Mouse (Mus musculus) ES-Bruce4 (cell line): ENCODE results near the gene Trim10.

Experiments
- CTCF ChIP-seq: IDR thresholded peaks from one replicate; pipeline ENCODE4 v1.8.1; 2011; ENCODE audit warnings: low read depth, low read length
- EP300 ChIP-seq: IDR thresholded peaks from 2 replicates; pipeline ENCODE4 v1.6.1; 2011; ENCODE audit warnings: low read depth, low read length; ENCODE audit not compliant: insufficient read depth
- POLR2A ChIP-seq: IDR thresholded peaks from one replicate; pipeline ENCODE4 v1.8.1; 2011; ENCODE audit warnings: low read length; ENCODE audit not compliant: insufficient read depth

GRCm38 (mm10) chr17:36869955-36870810 lies 809 bp downstream of the Trim10 start:
- TF ChIP-seq POLR2A (no peak), CTCF (no peak), EP300 (no peak)
